Mouse (Mus musculus): ENCODE measurements at regions not wholly inside any gene's neighbourhood (a gene's known extent, or its start where the extent isn't known, plus 50 kb on each side); places are given as distances from the start of the nearest gene placed in this dataset.

GRCm38 (mm10) chr10:91685164-91686027 lies 504.3 kb upstream of the Tmpo start:
- no peaks in the 10 kb centered on the region for H3K27me3 ChIP-seq
- H3K4me2 ChIP-seq (replicated peaks) = no peak overlapping the region
- H3K4me1 ChIP-seq = peaks cover 18% of the 10 kb centered on the region
- no peak overlapping the region for H3K4me3 ChIP-seq
- peak; percentile 78; the same call in 1 of the 2 replicates for ATAC-seq (replicated peaks)
- H3K9me3 ChIP-seq = no peaks in the 10 kb centered on the region
- H3K9ac ChIP-seq (replicated peaks) = no peak overlapping the region
- 9% methylated on average over 8 of the region's 8 CpGs for WGBS
- H3K36me3 ChIP-seq = no peaks in the 10 kb centered on the region
- no peak overlapping the region for H3K27ac ChIP-seq (replicated peaks)

- Histone ChIP-seq H3K9me3 (no peaks in the 10 kb centered on the region), H3K36me3 (no peaks in the 10 kb centered on the region), H3K27ac (replicated peaks) (no peak overlapping the region), H3K4me1 (no peaks in the 10 kb centered on the region; the same call in 1 of the 2 replicates), H3K27me3 (no peaks in the 10 kb centered on the region), H3K4me2 (replicated peaks) (no peak overlapping the region), H3K9ac (replicated peaks) (no peak overlapping the region), H3K4me3 (no peak overlapping the region)
- ATAC-seq (replicated peaks) = no peak
Measured at GRCm38 (mm10) chr10:91679641-91680040, 498.5 kb upstream of the Tmpo start.

- Histone ChIP-seq H3K36me3 (no peaks in the 10 kb centered on the region), H3K9me3 (no peaks in the 10 kb centered on the region), H3K4me1 (no peaks in the 10 kb centered on the region), H3K4me2 (replicated peaks) (no peak overlapping the region), H3K9ac (replicated peaks) (no peak overlapping the region), H3K27ac (replicated peaks) (no peak overlapping the region), H3K4me3 (no peak overlapping the region), H3K27me3 (no peaks in the 10 kb centered on the region)
- no peak for ATAC-seq (replicated peaks)
Measured at GRCm38 (mm10) chr10:91637911-91638310, 456.8 kb upstream of the Tmpo start.

GRCm38 (mm10) chr10:91628672-91629071 lies 447.6 kb upstream of the Tmpo start:
- Histone ChIP-seq H3K4me1 (no peaks in the 10 kb centered on the region), H3K4me2 (replicated peaks) (no peak overlapping the region), H3K9ac (replicated peaks) (no peak overlapping the region), H3K36me3 (no peaks in the 10 kb centered on the region), H3K4me3 (no peak overlapping the region), H3K27me3 (no peaks in the 10 kb centered on the region), H3K27ac (replicated peaks) (no peak overlapping the region), H3K9me3 (no peaks in the 10 kb centered on the region)
- ATAC-seq (replicated peaks) = no peak
- 34% methylated on average over 6 of the region's 6 CpGs for WGBS

- Histone ChIP-seq H3K9me3 (no peaks in the 10 kb centered on the region), H3K4me1 (no peaks in the 10 kb centered on the region), H3K27me3 (no peaks in the 10 kb centered on the region), H3K4me3 (no peak overlapping the region), H3K36me3 (no peaks in the 10 kb centered on the region), H3K27ac (replicated peaks) (no peak overlapping the region), H3K9ac (replicated peaks) (no peak overlapping the region), H3K4me2 (replicated peaks) (no peak overlapping the region)
- ATAC-seq (replicated peaks) = no peak
- WGBS = 79% methylated on average over 2 of the region's 2 CpGs
Measured at GRCm38 (mm10) chr10:91622281-91622680, 441.2 kb upstream of the Tmpo start.

- no peak overlapping the region for H3K4me3 ChIP-seq
- no peaks in the 10 kb centered on the region for H3K9me3 ChIP-seq
- no peak overlapping the region; the same call in 1 of the 2 replicates for H3K27ac ChIP-seq (replicated peaks)
- no peaks in the 10 kb centered on the region for H3K27me3 ChIP-seq
- peak; percentile 46; the same call in 1 of the 2 replicates for ATAC-seq (replicated peaks)
- H3K9ac ChIP-seq (replicated peaks) = no peak overlapping the region
- 53% methylated on average over 8 of the region's 8 CpGs for WGBS
- no peak overlapping the region for H3K4me2 ChIP-seq (replicated peaks)
- no peaks in the 10 kb centered on the region for H3K36me3 ChIP-seq
- H3K4me1 ChIP-seq = peaks cover 14% of the 10 kb centered on the region
Measured at GRCm38 (mm10) chr10:91613794-91614479, 432.8 kb upstream of the Tmpo start.

- H3K27me3 ChIP-seq = no peaks in the 10 kb centered on the region
- H3K36me3 ChIP-seq = no peaks in the 10 kb centered on the region
- no peak overlapping the region for H3K27ac ChIP-seq (replicated peaks)
- peaks cover 14% of the 10 kb centered on the region for H3K4me1 ChIP-seq
- no peak overlapping the region for H3K9ac ChIP-seq (replicated peaks)
- no peak for ATAC-seq (replicated peaks)
- H3K4me3 ChIP-seq = no peak overlapping the region
- no peaks in the 10 kb centered on the region for H3K9me3 ChIP-seq
- H3K4me2 ChIP-seq (replicated peaks) = no peak overlapping the region
- 73% methylated on average over 4 of the region's 4 CpGs for WGBS
Measured at GRCm38 (mm10) chr10:91612052-91612451, 430.9 kb upstream of the Tmpo start.

- no peak for ATAC-seq (replicated peaks)
- WGBS = 90% methylated on average over 3 of the region's 3 CpGs
- H3K9me3 ChIP-seq = no peaks in the 10 kb centered on the region
- no peak overlapping the region for H3K4me2 ChIP-seq (replicated peaks)
- H3K9ac ChIP-seq (replicated peaks) = no peak overlapping the region
- H3K4me3 ChIP-seq = no peak overlapping the region
- no peaks in the 10 kb centered on the region for H3K27me3 ChIP-seq
- H3K27ac ChIP-seq (replicated peaks) = no peak overlapping the region
- no peaks in the 10 kb centered on the region for H3K36me3 ChIP-seq
- H3K4me1 ChIP-seq = peaks cover 17% of the 10 kb centered on the region
Measured at GRCm38 (mm10) chr10:91594891-91595290, 413.8 kb upstream of the Tmpo start.

- Histone ChIP-seq H3K9ac (replicated peaks) (no peak overlapping the region), H3K4me3 (no peak overlapping the region), H3K4me1 (peaks cover 17% of the 10 kb centered on the region), H3K36me3 (no peaks in the 10 kb centered on the region), H3K27ac (replicated peaks) (no peak overlapping the region), H3K4me2 (replicated peaks) (no peak overlapping the region), H3K27me3 (no peaks in the 10 kb centered on the region), H3K9me3 (no peaks in the 10 kb centered on the region)
- 86% methylated on average over 2 of the region's 2 CpGs for WGBS
- ATAC-seq (replicated peaks) = no peak
Measured at GRCm38 (mm10) chr10:91593378-91593777, 412.3 kb upstream of the Tmpo start.

GRCm38 (mm10) chr10:91591845-91592244 lies 410.7 kb upstream of the Tmpo start:
- WGBS = 49% methylated on average over 10 of the region's 10 CpGs
- Histone ChIP-seq H3K9ac (replicated peaks) (no peak overlapping the region), H3K4me3 (no peak overlapping the region), H3K4me1 (peaks cover 17% of the 10 kb centered on the region), H3K4me2 (replicated peaks) (no peak overlapping the region), H3K36me3 (no peaks in the 10 kb centered on the region), H3K27me3 (no peaks in the 10 kb centered on the region), H3K9me3 (no peaks in the 10 kb centered on the region), H3K27ac (replicated peaks) (peak overlapping the region; percentile 4; the same call in 1 of the 2 replicates)
- no peak for ATAC-seq (replicated peaks)

- H3K27ac ChIP-seq (replicated peaks) = peak overlapping the region; percentile 4; the same call in 1 of the 2 replicates
- peak; percentile 75; the same call in 1 of the 2 replicates for ATAC-seq (replicated peaks)
- no peak overlapping the region for H3K4me2 ChIP-seq (replicated peaks)
- 26% methylated on average over 3 of the region's 3 CpGs for WGBS
- H3K36me3 ChIP-seq = no peaks in the 10 kb centered on the region
- H3K4me1 ChIP-seq = peaks cover 17% of the 10 kb centered on the region
- no peaks in the 10 kb centered on the region for H3K9me3 ChIP-seq
- no peak overlapping the region for H3K4me3 ChIP-seq
- no peaks in the 10 kb centered on the region for H3K27me3 ChIP-seq
- no peak overlapping the region for H3K9ac ChIP-seq (replicated peaks)
Measured at GRCm38 (mm10) chr10:91591398-91591811, 410.3 kb upstream of the Tmpo start.

- no peak for ATAC-seq (replicated peaks)
- no peak overlapping the region for H3K4me3 ChIP-seq
- no peak overlapping the region for H3K27ac ChIP-seq (replicated peaks)
- no peak overlapping the region for H3K9ac ChIP-seq (replicated peaks)
- H3K27me3 ChIP-seq = no peaks in the 10 kb centered on the region
- 87% methylated on average over 3 of the region's 3 CpGs for WGBS
- 0 out of 2 replicates have a peak, but pooled peaks cover 7% of the 10 kb centered on the region for H3K4me1 ChIP-seq
- no peaks in the 10 kb centered on the region for H3K36me3 ChIP-seq
- H3K9me3 ChIP-seq = no peaks in the 10 kb centered on the region
- H3K4me2 ChIP-seq (replicated peaks) = no peak overlapping the region
Measured at GRCm38 (mm10) chr10:91583204-91583603, 402.1 kb upstream of the Tmpo start.
